Mouse (Mus musculus): ENCODE data around the gene Fgfr2.

Fgfr2 gene

GRCm38 (mm10) chr7:130890871-130891270 is 2232.3 kb downstream of the Fgfr2 start:
- no peak for DNase-seq

DNA sequence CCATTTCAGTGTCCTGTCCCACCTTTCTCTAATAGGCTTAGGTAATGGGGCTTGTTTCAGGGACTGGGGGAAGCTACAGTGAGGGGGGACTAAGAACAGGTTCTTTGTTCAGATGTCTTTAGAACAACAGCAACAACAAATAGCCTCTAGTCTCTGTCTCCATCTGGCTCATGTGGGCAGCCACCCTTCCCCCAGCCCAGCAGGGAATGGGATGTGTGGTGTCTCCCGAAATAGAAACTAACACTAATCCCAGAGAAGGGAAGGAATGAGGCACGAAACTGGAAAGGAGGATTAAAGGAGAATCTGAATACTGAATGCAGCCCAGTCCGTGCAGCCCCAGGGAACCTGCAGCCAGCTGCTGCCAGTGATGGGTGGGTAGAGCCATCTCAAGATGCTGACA is 2235.2 kb downstream of the Fgfr2 start:
- no peak for DNase-seq

- DNase-seq = no peak
These were observed 2236.9 kb downstream of the Fgfr2 start for GRCm38 (mm10) chr7:130886246-130886645.

GRCm38 (mm10) chr7:130884161-130884560 is 2239.0 kb downstream of the Fgfr2 start:
- DNase-seq = no peak

GRCm38 (mm10) chr7:130867256-130867655 is 2255.9 kb downstream of the Fgfr2 start:
- DNase-seq = no peak

DNA sequence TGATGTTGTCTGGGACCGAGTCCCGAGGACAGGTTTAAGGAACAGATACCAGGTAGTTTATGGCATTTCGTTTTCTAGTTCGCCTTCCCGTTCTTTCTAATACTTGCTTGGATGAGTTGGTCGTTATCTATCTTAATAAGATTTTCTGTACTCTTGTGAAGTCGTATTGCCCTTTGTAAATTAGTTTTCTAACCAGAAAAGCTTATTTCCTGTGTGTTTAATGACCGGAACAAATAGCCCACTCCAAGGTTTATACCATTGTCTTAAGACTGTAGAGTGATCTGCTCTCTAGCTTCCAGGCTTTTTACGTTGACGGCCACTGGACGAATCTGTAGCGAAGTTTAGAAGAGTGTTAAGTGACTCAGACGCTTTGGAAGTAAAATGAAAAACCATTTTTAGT is 2256.5 kb downstream of the Fgfr2 start:
- no peak for DNase-seq

DNA sequence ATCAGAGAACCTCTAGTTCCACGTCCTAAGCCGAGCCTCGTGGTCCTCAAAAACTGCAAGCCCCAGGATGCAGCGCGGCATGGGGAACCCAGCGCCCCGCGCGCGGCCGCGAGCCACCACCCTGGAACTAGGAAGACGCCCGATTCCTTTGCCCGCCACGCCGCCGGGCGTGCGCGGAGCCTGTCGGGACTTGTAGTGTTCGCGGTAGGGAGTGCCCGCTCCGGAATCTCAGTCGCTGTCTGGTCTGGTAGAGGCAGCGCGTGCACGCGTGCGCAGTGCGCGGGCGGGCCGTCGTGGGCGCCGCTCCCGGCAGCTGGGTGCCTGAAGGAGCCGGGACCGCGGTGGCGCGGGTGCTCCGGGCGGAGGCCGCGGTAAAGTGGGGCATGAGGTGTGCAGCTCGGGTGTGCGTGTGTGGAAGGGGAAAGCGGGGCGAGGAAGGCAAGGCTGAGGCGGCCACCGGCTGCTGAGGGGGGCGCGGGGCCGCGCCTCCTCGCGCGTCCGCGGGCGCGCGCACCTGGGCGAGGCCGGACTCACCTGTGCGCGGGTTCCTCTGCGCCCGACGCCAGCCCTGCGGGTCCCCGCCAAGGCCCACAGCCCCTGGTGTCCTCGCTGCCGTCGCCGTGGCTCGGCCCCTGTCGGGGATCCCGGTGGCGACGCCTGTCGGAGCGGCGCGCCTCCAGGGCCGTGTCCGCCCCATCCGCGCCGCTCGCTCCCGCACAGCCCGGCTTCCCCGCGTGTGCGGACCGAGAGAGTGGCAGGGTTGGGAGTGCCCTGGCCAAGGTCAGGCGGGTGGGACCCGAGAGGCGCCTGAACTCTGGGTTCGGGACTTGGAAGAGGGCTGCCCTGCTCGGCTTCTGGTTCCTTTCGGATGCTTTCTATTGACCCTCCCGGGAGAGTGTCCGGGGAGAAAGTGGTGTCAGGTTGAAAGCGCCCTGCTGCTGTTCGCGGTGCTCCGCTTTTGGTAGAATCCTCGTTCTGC is 2257.2 kb downstream of the Fgfr2 start, which contains the start of gene Plekha1:
Plekha1 (plus strand) TSS at position 144 of the 979 bp plus-strand sequence.
- peak; percentile 88 for DNase-seq

DNA sequence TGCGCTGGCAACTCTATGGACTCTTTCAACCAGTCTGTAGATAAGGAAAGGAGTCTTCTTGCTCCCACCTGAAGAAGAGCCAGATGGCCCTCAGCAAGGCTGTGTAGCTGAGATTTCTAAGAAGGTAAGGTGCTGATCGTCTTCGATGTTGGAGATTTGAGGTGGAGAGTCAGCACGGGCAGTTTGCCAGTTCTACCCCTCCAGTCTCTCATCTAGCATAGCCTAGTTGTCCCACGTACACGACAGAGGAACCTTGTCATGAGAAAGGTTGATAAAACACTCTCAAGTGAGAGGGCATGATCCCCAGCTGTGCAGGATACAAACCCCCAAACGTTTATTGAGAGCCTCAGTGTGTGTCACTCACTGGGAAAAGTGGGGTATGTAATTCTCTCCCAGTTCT is 2258.4 kb downstream of the Fgfr2 start:
- no peak for DNase-seq

DNA sequence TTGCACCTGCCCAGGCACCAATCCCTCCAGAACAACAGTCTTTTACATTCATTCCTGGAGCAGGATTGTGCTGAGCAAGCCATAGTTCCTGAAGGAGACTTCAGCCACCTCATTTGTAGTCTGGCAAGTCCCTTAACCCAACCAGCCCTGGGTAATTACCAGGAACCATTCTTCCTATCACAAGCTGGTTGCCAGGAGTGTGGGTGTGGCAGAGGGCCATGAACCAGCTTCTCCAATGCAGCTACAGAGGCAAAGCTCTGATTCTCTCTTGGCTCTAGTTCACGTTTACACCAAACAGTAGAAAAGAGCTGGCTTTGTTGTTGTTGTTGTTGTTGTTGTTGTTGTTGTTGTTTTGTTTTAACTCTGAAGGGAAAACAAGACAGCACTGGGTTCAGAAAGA is 2260.6 kb downstream of the Fgfr2 start:
- DNase-seq = no peak

- no peak for DNase-seq
These were observed 2262.4 kb downstream of the Fgfr2 start for GRCm38 (mm10) chr7:130860721-130861142.

DNA sequence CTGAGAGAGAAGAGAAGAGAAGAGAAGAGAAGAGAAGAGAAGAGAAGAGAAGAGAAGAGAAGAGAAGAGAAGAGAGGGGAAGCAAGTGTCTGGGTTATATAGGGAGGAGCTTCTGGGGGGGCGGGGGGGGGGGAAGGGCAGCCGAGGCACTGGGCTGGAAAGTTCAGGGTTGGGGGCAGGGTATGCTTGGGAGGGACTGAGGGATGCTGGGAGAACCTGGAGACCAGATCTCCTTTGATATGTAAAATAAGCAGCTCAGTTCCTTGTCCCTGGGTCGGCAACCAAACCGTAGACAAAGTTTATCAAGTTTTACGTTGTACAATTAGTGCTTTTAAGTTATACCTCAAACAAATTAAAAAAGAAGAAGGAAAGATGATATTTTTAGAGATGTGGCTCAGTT is 2263.2 kb downstream of the Fgfr2 start:
- no peak for DNase-seq

DNA sequence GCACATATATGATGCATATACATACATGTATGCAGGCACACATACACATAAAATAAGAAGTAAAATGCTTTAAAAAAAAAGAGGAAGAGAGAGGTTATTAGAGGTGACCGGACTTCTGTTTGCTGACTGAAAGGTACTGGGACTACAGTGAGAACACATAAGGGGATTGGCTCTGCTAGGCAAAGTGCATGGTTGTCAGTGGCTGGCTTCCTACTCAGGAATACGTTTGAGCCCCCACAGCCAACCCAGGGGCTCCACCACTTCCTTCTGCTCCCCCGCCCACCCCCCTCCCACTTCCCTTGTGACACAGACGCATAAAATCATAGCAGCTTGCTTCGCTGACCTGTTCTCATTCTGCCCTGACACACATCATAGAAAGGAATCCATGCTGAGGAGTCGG is 2265.2 kb downstream of the Fgfr2 start:
- DNase-seq = no peak

GRCm38 (mm10) chr7:130855681-130856080 is 2267.5 kb downstream of the Fgfr2 start:
- no peak for DNase-seq

DNA sequence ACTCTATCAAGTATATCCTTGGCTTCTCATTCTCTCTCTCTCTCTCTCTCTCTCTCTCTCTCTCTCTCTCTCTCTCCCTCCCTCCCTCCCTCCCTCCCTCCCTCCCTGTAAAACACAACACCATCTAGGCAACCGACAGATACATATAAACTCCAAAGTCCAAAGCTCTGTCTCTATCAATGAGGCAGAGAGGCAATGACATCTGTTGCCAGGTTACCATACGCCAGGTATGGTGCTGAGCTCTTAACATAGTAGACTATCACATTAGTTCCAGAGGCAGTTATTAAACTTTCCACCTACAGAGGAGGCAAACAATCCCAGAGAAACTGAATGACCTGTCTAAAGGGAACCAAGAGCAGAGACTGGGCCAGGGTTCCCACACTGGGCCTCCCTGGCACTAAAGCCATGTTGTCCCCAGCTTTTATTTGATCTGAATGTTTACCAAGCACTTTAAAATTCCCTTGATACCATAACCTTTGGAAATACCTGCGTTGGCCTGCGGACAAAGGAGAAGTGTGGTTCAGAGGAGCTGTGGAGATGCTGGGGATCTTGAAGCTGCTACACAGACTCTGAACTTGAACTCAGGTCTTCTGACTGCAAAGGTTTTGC is 2268.4 kb downstream of the Fgfr2 start:
- DNase-seq = no peak

GRCm38 (mm10) chr7:130847164-130847718 is 2275.9 kb downstream of the Fgfr2 start:
- no peak for DNase-seq

GRCm38 (mm10) chr7:130839380-130840100 is 2283.6 kb downstream of the Fgfr2 start:
- DNase-seq = no peak

DNA sequence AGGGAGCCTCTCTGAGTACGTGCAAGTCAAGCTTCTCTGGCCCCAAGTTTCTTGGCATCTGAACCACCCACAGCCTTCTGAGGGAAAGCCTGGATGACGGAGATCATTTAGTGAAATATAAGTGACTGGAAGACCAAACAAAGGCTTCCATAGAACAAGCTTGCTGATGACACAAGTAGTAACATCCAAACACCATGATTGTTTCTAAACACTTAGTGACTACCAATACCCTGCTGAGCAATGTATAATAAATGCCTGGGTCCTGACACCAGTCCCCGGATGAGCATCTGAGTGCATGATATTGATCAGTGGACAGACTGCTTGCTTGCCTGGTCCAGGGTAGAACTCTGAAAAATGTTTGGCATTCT is 2284.5 kb downstream of the Fgfr2 start:
- no peak for DNase-seq

DNA sequence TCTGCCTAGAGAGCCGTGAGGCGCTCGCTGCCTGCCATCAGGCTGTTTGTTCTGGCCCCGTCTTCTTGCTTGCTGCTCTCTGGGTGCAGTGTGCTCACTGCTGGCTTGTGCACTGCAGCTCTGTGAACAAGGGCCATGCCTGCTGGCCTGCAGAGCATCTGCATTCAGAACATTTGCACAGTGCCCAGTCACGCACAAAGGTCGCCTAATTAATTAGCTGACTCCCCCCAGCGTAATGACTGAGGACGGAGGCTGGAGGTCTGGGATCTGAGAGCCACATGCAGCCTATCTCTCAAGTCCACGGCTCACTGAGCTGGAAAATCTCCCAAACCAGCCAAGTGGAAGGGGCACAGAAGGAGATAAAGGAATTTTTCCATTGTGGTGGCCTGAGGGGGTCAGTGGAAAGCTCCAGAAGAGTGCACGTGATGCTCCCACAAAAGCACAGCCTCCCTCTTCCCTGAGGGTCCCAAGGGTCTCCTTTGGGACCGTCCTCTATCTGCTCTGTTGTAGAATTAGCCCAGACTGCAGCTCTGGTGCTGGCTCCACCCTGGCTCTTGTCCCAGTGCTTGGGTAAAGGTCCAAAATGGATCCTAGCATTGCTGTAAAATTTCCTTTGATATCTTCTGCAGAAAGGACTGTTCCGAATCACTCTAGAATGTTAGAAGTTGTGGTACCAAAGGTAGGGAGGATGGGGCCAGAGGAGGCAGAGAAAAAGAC is 2285.1 kb downstream of the Fgfr2 start:
- DNase-seq = no peak

DNA sequence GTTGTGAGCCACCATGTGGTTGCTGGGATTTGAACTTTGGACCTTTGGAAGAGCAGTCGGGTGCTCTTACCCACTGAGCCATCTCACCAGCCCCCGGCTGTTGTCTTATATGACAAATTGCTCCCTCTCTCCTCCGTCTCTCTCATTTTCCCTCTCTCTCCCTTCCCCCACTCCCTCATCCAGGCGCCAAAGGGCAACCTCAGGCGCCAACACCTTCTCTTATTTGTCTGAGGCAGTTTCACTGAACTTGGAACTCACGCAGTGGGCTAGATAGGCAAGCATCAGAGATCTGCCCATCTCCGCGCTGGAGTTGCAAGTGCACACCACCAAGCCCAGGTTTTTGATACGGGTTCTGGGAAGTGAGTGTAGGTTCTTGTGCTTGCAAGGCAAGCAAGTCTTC is 2287.1 kb downstream of the Fgfr2 start:
- DNase-seq = no peak

DNA sequence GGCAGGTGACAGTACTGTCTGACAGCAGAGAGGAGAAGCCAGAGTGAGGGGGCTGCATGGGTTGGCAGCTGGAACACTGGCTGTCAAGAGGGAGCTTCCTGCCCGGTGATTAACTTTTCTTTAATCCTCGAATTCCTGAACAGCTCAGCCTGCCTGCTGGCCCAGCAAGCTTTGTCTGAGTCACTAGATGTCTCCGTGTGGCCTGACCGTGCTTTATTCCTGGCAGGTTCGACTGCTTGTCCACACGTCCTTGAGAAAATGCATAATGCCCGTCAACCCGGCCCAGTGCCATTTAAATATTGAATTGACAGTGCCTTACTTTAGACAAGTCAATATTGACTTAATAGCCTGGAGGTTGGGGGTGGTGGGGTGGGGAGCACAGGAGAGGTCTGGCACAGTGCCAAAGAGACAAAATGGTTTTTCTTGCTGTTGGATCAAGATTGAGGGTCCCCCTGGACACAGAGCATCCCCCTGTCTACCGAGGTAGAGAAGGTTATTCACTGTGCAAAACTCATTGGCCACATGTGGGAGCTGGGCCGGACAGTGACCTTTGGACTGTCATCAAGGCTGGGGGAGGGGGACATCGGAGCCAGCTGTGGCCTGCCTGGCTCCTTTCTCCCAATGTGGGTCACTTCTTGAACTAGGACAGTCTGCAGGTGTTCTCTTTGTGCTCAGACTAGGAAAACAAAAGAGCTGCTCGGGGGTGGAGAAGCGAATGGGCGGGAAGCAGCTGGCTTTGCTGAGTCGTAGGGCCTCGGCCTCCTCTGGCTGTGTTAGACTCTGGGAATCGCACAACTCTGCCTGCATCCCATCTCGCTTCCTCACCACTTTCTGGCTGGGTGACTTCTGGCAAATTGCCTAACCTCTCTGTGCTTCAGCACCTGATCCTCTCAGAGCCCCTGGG is 2287.9 kb downstream of the Fgfr2 start:
- peak; percentile 36 for DNase-seq

DNA sequence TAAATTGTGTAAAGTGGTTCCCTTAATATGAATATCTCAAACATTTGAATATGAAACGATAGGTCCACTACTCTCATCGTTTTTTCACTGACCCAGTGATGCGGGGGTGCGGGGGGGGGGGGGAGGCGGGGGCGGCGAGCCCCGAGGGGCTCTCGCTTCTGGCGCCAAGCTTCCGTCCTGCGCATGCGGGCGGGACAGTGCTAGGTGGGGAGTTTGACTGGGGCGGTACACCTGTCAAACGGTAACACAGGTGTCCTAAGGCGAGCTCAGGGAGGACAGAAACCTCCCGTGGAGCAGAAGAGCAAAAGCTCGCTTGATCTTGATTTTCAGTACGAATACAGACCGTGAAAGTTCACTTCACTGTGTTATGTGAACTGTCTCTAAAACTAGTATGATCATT is 2288.9 kb downstream of the Fgfr2 start:
- peak; percentile 89 for DNase-seq
